Mouse (Mus musculus) CH12F3 (cell line): Measurements from ENCODE around the gene Mcl1.

Experiments used
- in situ Hi-C: fragments of 300-500 bp; cut with MboI; formaldehyde crosslinking; loops from 2 replicates; pipeline ENCODE4 v1.14.3; 2020; ENCODE audit warnings: low sequenced_read_pairs

The Mcl1 gene

DNA sequence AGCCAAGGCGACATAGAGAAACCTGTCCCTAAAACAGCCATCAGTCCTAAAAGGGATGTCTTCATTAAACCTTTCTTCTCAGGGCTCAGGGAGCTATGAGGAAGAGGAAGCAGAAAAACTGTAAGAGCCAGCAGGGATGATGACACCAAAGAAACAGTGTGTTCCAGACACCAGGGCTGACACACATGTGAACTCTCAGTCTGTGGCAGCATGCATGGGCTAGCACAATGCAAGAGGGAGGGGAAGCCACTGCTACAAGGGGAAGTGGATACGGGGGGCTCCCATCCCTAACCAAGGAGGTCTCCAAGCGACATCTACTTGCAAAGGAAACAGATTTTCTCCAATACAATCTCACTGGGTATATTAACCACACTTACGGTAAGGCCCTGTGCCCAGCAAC, 47.7 kb downstream of the Mcl1 start:
- in situ Hi-C loops, result no loop called here

DNA sequence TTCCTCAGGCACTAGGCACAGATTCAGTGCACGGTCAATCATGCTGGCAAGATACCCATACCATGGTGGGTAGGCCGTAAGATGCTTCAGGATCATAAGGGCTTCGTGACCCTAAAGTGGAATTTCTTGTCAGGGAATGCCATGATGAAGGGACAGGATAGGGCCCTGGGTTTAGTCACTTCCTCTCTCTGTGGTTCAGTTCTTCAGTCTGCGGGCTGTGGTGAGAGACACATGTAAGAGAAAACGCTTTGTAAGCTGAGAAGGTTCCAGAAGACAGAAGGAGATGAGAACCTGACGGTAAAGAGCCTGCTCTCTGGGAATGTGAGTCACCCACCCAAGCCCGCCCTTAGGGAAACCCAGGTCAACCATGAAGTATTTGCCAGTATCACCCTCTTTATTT, 48.9 kb downstream of the Mcl1 start:
- in situ Hi-C loops, result no loop called here

DNA sequence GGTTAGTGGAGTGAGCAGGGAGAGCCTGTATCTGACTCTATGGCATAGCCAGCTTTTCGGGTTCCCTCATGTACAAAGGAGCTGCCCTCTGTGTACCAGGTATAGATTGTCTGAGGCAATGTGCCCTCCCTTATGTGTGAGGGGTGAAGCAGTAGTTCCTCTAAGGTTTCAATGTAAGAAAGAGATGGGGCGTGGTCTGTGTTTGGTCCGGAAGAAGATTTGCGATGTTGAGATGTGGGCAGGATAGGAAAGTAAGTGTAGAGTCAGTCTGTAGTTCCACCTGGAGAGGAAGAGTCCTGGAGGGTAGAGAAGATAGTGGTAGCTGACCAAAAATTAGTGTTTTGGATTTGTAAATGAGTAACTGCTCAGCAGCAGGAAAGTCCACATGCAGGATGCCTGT, 50.5 kb downstream of the Mcl1 start:
- in situ Hi-C loops, result no loop called here

DNA sequence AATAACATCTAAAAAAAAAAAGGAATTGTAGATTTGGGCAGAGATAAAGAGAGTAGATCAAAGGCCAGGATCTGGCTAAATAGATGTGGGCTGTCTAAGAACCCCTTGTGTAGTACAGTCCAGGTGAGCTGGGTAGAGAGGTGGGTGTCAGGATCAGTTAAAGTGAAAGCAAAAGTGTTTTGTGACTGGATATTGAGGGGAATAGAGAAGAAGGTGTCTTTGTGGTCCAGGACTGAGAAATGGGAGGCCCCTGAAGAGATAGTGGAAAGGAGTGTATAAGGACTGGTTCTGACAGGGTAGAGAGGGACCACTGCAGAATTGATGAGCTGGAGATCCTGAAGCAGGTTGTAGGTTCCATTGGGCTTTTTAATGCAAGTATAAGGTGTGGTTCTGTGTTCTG, 51.4 kb downstream of the Mcl1 start:
- in situ Hi-C loops, result no loop called here
